Mouse (Mus musculus) midbrain, embryonic 11.5 days (tissue): ENCODE data around the gene Gfra1. TPM values are rescaled to one million over a fixed set of nuclear protein-coding genes. Genes with fewer than 3 reads are reported as not detected.

ENCODE experiments used
- polyA plus RNA-seq: library from polyadenylated mRNA; unstranded; fragments of >200 nt; fragmentation: Nextera tagmentation; extraction: Ambion mirVana; gene quantifications from 2 replicates; pipeline ENCODE4 v1.2.1, GENCODE M21; 2014

Gene Gfra1
- polyA plus RNA-seq, 1 experiment from 2014 or later: 26.7 TPM

Other genes starting within 250 kb of the Gfra1 start
- gene Ccdc172, start 56.1 kb upstream of the Gfra1 start, polyA plus RNA-seq: not detected in 2 replicates
- not detected in 2 replicates for gene Pnlip, start 196.6 kb upstream of the Gfra1 start, polyA plus RNA-seq